Mouse (Mus musculus) liver, embryonic 12.5 days (tissue): ENCODE data around the gene Plce1. TPM values are rescaled to one million over a fixed set of nuclear protein-coding genes. Genes with fewer than 3 reads are reported as not detected.

Experiments
- ATAC-seq: fragments of 200-750 bp; cut with Nextera tagmentation; 2 replicates; pipeline ENCODE4 v1.8.0; 2017; ENCODE audit warnings: moderate number of reproducible peaks, mild to moderate bottlenecking, moderate library complexity
- H3K27ac ChIP-seq: fragments of 300-500 bp; sonication (generic); 2 replicates; pipeline ENCODE4 v1.5.1; 2016; ENCODE audit warnings: mild to moderate bottlenecking
- H3K27me3 ChIP-seq: fragments of 300-500 bp; sonication (generic); replicated peaks from 2 replicates; pipeline ENCODE4 v1.6.1; 2016; ENCODE audit warnings: mild to moderate bottlenecking, moderate library complexity
- H3K36me3 ChIP-seq: fragments of 300-500 bp; sonication (generic); 2 replicates; pipeline ENCODE4 v1.6.1; 2016; ENCODE audit warnings: mild to moderate bottlenecking, moderate library complexity
- H3K4me1 ChIP-seq: fragments of 300-500 bp; sonication (generic); 2 replicates; pipeline ENCODE4 v1.6.1; 2016
- H3K4me2 ChIP-seq: fragments of 300-500 bp; sonication (generic); 2 replicates; pipeline ENCODE4 v1.6.1; 2016; ENCODE audit warnings: mild to moderate bottlenecking, moderate library complexity
- H3K4me3 ChIP-seq: fragments of 300-500 bp; sonication (generic); 2 replicates; pipeline ENCODE4 v1.5.1; 2016; ENCODE audit warnings: mild to moderate bottlenecking, moderate library complexity
- H3K9ac ChIP-seq: fragments of 300-500 bp; sonication (generic); 2 replicates; pipeline ENCODE4 v1.6.1; 2016; ENCODE audit warnings: mild to moderate bottlenecking, moderate library complexity
- H3K9me3 ChIP-seq: fragments of 300-500 bp; sonication (generic); replicated peaks from 2 replicates; pipeline ENCODE4 v1.6.1; 2016; ENCODE audit warnings: mild to moderate bottlenecking, moderate library complexity
- WGBS: fragments of 180-500 bp; shearing (Covaris S2); methylation state at CpG from one replicate; pipeline ENCODE4 v1.1.7; 2016; ENCODE audit not compliant: insufficient replicate concordance; 5-methylcytosine and 5-hydroxymethylcytosine counted together
- polyA plus RNA-seq: library from polyadenylated mRNA; unstranded; fragments of >200 nt; fragmentation: Nextera tagmentation; extraction: Ambion mirVana; gene quantifications from 2 replicates; pipeline ENCODE4 v1.2.1, GENCODE M21; 2016

The Plce1 gene
- polyA plus RNA-seq, 1 experiment from 2014 or later = 0.82 TPM

DNA sequence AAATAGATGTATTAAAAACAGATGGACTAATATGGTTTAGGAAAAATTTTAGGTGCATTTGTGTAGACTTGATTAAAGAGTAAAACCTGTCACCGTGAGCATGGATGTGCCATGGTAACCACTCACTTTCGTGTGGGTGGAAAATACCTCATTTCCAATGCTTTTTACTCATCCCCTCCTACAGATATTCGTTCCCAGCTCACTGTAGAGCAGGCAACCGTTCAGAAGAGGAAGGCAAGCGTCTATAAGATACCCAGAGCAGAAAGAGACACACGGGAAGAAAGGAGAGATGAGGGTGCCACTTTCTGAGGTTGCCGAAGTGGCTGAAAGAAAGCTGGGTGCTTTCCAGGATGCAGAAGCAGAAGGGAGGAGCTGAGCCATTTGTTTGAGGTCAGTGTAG, 25.2 kb downstream of the Plce1 start:
- no peaks in the 10 kb centered on the region for H3K4me1 ChIP-seq
- WGBS = 60% methylated on average over 7 of the region's 7 CpGs
- no peak for ATAC-seq
- H3K9ac ChIP-seq = no peak overlapping the region
- no peak overlapping the region for H3K4me2 ChIP-seq
- no peaks in the 10 kb centered on the region for H3K36me3 ChIP-seq
- no peaks in the 10 kb centered on the region for H3K9me3 ChIP-seq
- no peak overlapping the region for H3K27ac ChIP-seq
- no peak overlapping the region for H3K4me3 ChIP-seq
- no peaks in the 10 kb centered on the region for H3K27me3 ChIP-seq

DNA sequence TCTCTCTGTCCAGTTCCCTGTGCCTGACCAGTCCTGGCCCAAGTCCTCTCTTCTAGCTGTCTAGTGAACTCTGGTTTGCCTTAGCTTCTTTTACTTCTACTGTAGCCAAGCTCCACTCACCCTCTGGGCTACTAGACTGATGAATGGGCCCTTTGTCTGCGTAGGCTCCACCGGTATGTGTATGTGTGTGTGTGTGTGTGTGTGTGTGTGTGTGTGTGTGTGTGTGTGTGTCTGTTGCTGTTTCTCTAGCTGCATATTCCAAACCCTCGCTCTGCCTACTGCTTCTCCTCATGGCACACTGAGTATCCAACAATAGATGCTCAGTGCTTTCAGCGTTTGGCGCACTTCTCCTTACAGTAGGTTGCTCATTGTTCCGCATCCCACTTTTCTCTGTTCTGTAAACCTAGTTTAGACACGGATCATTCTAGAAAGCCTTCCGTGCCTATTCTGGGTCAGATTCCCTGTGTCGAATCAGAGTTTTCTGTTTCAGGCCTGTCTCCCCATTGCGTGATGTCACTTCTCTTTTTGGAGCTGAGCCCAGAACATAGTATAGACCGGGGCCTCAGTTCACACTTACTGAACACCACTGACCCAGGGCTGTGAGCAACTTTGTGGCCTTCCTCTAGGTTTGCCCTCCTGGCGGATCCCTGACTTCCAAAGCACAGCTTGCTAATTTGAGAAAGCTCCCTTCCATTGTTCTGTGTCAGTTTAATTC, 26.5 kb downstream of the Plce1 start:
- no peaks in the 10 kb centered on the region for H3K27me3 ChIP-seq
- no peak overlapping the region for H3K27ac ChIP-seq
- H3K4me1 ChIP-seq = no peaks in the 10 kb centered on the region
- no peaks in the 10 kb centered on the region for H3K9me3 ChIP-seq
- no peak for ATAC-seq
- no peak overlapping the region for H3K4me3 ChIP-seq
- H3K4me2 ChIP-seq = no peak overlapping the region
- no peaks in the 10 kb centered on the region for H3K36me3 ChIP-seq
- no peak overlapping the region for H3K9ac ChIP-seq
- WGBS = 80% methylated on average over 12 of the region's 12 CpGs

DNA sequence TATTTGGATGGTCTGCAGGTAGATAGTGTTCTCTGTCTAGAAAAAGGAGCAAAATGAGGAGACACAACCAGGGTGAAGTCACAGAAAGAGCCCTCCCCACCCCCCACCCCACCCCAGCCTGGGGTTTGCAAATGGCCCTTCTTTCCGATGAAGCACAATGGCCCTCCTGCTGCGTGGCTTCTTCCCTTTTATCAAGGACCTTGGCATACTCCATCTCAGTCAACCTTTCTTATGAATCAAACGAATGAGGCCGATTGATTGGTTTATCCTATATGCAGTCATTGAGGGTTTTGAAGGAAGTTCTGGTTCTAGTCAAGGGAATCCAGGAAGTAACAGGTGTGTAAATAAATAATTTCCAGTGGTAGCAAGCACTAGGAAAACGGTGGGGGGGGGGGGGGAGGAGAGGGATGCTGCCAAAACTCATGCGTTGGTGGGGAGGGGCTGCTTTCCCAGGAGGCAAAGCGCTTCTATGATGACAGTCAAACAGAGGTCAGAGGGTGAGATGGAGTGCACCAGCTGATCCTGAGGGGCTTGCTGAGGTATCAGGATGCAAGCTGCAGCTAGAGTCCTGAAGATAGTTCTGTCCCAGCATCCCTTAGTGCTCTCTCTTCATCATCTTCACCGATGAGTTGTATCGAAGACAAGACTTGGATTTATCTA, 27.2 kb downstream of the Plce1 start:
- H3K4me1 ChIP-seq = no peaks in the 10 kb centered on the region
- WGBS = 70% methylated on average over 9 of the region's 9 CpGs
- no peaks in the 10 kb centered on the region for H3K36me3 ChIP-seq
- H3K4me3 ChIP-seq = no peak overlapping the region
- H3K4me2 ChIP-seq = no peak overlapping the region
- ATAC-seq = no peak
- no peaks in the 10 kb centered on the region for H3K9me3 ChIP-seq
- H3K27me3 ChIP-seq = no peaks in the 10 kb centered on the region
- no peak overlapping the region for H3K27ac ChIP-seq
- no peak overlapping the region for H3K9ac ChIP-seq

- ATAC-seq = no peak
- 65% methylated on average over 5 of the region's 5 CpGs for WGBS
- no peak overlapping the region for H3K9ac ChIP-seq
- H3K4me1 ChIP-seq = no peaks in the 10 kb centered on the region
- H3K4me2 ChIP-seq = no peak overlapping the region
- 0 out of 2 replicates have a peak, but pooled peaks cover 5% of the 10 kb centered on the region for H3K9me3 ChIP-seq
- H3K36me3 ChIP-seq = no peaks in the 10 kb centered on the region
- H3K27me3 ChIP-seq = no peaks in the 10 kb centered on the region
- no peak overlapping the region for H3K4me3 ChIP-seq
- no peak overlapping the region for H3K27ac ChIP-seq
Observed at GRCm38 (mm10) chr19:38514417-38515184, 33.7 kb downstream of the Plce1 start.

DNA sequence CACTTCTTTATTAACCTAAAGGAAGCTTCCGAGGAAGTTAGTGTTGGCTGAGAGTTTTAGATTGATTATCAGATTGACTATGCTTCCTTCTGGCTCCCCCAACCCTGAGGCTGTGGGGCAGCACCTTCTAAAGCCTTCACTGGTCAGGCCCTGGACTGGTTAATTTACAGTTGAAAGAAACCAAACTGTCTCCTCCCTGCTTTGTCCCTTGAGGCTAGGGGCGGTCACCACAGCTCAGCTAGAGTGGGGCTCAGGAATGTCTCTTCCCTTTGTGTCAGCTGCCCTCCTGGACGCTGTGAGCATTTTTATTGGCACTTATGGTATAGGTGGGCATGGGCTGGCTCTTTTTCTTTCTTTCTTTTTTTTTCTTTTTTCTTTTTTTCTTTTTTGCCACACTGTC, 45.9 kb downstream of the Plce1 start:
- no peak overlapping the region for H3K4me2 ChIP-seq
- WGBS = 31% methylated on average over 3 of the region's 3 CpGs
- H3K4me1 ChIP-seq = no peaks in the 10 kb centered on the region

GRCm38 (mm10) chr19:38527475-38527874, 46.6 kb downstream of the Plce1 start:
- Histone ChIP-seq H3K9ac (no peak overlapping the region), H3K4me3 (no peak overlapping the region), H3K27ac (no peak overlapping the region), H3K4me2 (no peak overlapping the region), H3K27me3 (no peaks in the 10 kb centered on the region), H3K9me3 (no peaks in the 10 kb centered on the region), H3K36me3 (no peaks in the 10 kb centered on the region), H3K4me1 (no peaks in the 10 kb centered on the region)
- WGBS = 60% methylated on average over 3 of the region's 3 CpGs
- ATAC-seq = no peak

More for the DNA sequence above, 45.9 kb downstream of the Plce1 start:
- no peak for ATAC-seq
- Histone ChIP-seq H3K4me3 (no peak overlapping the region), H3K27me3 (no peaks in the 10 kb centered on the region), H3K9ac (no peak overlapping the region), H3K9me3 (no peaks in the 10 kb centered on the region), H3K27ac (no peak overlapping the region), H3K36me3 (no peaks in the 10 kb centered on the region)

- Histone ChIP-seq H3K9ac (no peak overlapping the region), H3K27me3 (no peaks in the 10 kb centered on the region), H3K36me3 (no peaks in the 10 kb centered on the region), H3K4me2 (no peak overlapping the region), H3K9me3 (no peaks in the 10 kb centered on the region), H3K27ac (no peak overlapping the region), H3K4me3 (no peak overlapping the region), H3K4me1 (no peaks in the 10 kb centered on the region)
- no peak for ATAC-seq
- 79% methylated on average over 5 of the region's 5 CpGs for WGBS
Observed at GRCm38 (mm10) chr19:38533230-38533629, 52.3 kb downstream of the Plce1 start.

DNA sequence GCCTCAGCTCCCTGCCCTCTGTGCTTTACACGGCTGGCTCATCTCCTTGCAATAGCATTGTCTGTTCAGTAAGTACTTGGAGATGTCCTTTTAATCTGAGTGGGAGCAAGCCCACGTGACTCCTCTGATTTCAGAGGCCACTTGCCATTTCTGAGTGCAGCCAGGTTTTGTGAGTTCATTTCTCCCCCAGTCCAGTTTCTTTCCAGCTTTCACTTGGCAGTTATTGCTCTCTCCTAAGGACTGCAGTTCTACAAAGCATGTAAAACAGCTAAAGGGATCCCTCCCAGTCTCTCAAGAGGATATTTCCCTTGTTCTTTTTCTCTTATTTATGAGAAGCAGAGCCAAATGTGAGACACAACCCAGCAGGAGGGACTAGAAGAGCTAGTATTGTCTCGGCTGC, 58.4 kb downstream of the Plce1 start:
- H3K27me3 ChIP-seq = no peaks in the 10 kb centered on the region
- 49% methylated on average over 3 of the region's 3 CpGs for WGBS
- H3K9ac ChIP-seq = no peak overlapping the region
- H3K36me3 ChIP-seq = no peaks in the 10 kb centered on the region
- no peak overlapping the region for H3K4me3 ChIP-seq
- H3K4me2 ChIP-seq = no peak overlapping the region
- no peaks in the 10 kb centered on the region for H3K9me3 ChIP-seq
- H3K4me1 ChIP-seq = no peaks in the 10 kb centered on the region
- no peak for ATAC-seq
- no peak overlapping the region for H3K27ac ChIP-seq

GRCm38 (mm10) chr19:38540549-38540948, 59.6 kb downstream of the Plce1 start:
- no peak overlapping the region for H3K4me2 ChIP-seq
- H3K4me1 ChIP-seq = no peaks in the 10 kb centered on the region
- no peak overlapping the region for H3K9ac ChIP-seq
- H3K27me3 ChIP-seq = no peaks in the 10 kb centered on the region
- no peak overlapping the region for H3K27ac ChIP-seq
- H3K9me3 ChIP-seq = no peaks in the 10 kb centered on the region
- no peak overlapping the region for H3K4me3 ChIP-seq
- 67% methylated on average over 3 of the region's 3 CpGs for WGBS
- no peaks in the 10 kb centered on the region for H3K36me3 ChIP-seq
- ATAC-seq = no peak

GRCm38 (mm10) chr19:38549487-38550058, 68.7 kb downstream of the Plce1 start:
- H3K36me3 ChIP-seq = no peaks in the 10 kb centered on the region

GRCm38 (mm10) chr19:38553551-38553950, 72.6 kb downstream of the Plce1 start:
- no peaks in the 10 kb centered on the region for H3K9me3 ChIP-seq
- no peak overlapping the region for H3K9ac ChIP-seq
- no peak for ATAC-seq
- no peaks in the 10 kb centered on the region for H3K27me3 ChIP-seq
- no peak overlapping the region for H3K4me2 ChIP-seq
- no peak overlapping the region for H3K4me3 ChIP-seq
- H3K27ac ChIP-seq = no peak overlapping the region
- WGBS = 48% methylated on average over 2 of the region's 2 CpGs
- H3K4me1 ChIP-seq = no peaks in the 10 kb centered on the region
- no peaks in the 10 kb centered on the region for H3K36me3 ChIP-seq

More at GRCm38 (mm10) chr19:38549487-38550058, 68.7 kb downstream of the Plce1 start:
- no peak for ATAC-seq
- H3K9ac ChIP-seq = no peak overlapping the region
- H3K9me3 ChIP-seq = no peaks in the 10 kb centered on the region
- H3K4me3 ChIP-seq = no peak overlapping the region
- WGBS = 74% methylated on average over 8 of the region's 8 CpGs
- H3K4me1 ChIP-seq = no peaks in the 10 kb centered on the region
- no peak overlapping the region for H3K27ac ChIP-seq
- no peak overlapping the region for H3K4me2 ChIP-seq
- no peaks in the 10 kb centered on the region for H3K27me3 ChIP-seq

DNA sequence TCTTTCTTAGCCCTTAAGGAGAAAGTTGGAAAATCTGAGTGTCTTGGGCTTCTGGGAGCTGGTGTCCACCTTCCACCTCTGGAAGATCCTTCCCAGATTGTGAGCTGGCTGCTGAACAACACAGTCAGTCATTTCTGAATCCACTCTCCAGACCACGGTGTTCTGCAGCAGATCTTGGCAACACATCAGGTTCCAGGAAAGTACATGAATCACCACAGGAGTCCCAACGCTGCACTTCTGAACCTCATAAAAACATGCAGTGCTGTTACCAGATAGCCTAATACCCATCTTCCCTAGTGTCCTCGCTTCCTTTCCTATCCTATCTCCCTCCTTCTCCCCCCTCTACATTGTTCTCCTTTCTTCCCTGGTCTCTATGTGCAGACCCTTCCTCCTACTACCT, 74.5 kb downstream of the Plce1 start:
- no peak overlapping the region for H3K27ac ChIP-seq
- no peak overlapping the region for H3K4me3 ChIP-seq
- 65% methylated on average over 3 of the region's 3 CpGs for WGBS
- no peak for ATAC-seq
- H3K9me3 ChIP-seq = no peaks in the 10 kb centered on the region
- no peaks in the 10 kb centered on the region for H3K36me3 ChIP-seq
- H3K9ac ChIP-seq = no peak overlapping the region
- no peak overlapping the region for H3K4me2 ChIP-seq
- no peaks in the 10 kb centered on the region for H3K27me3 ChIP-seq
- H3K4me1 ChIP-seq = no peaks in the 10 kb centered on the region
